Comparison of ENCODE assay signal across 19 mouse cellular contexts in the genomic region with DNA sequence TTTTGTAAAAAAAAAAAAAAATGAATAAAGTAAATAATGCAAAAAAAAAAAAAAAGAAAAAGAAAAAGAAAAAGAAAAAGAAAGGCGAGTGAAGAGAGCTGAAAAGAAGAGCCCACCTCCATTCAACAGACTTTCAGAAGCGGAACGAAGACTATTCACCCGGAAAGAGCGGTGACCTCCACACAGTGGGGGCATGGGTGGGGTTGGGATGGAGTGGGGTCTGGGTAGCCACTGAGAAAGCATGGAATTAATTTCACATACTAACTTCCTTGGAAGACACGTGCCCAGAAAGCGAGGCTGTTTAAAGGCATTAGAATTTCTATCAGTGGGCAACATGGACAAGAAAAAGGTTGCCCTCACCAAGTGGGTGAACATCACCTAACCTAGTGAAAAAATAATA.
"Had no signal": no experiment of that assay in that cellular context is flagged by ENCODE, and none has a peak within 500 bp of the region (broad histone marks: within the 10 kb centered on the region; RNA-seq: fewer than 3 reads in every experiment).

No protein-coding gene starts in this region.

- H3K4me1 ChIP-seq: limb, embryonic 10.5 days; limb, embryonic 13.5 days; liver, embryonic 12.5 days; liver, embryonic 15.5 days; lung, embryonic 15.5 days; midbrain, embryonic 13.5 days; neural tube, embryonic 13.5 days had no signal

- H3K9me3 ChIP-seq: limb, embryonic 10.5 days; limb, embryonic 13.5 days; liver, embryonic 12.5 days; liver, embryonic 15.5 days; lung, embryonic 15.5 days; megakaryocyte, embryonic 14.5 days; midbrain, embryonic 13.5 days; neural tube, embryonic 13.5 days had no signal

- H3K4me2 ChIP-seq: limb, embryonic 13.5 days; liver, embryonic 12.5 days; liver, embryonic 15.5 days; lung, embryonic 15.5 days; midbrain, embryonic 13.5 days; neural tube, embryonic 13.5 days had no signal

- H3K4me3 ChIP-seq: limb, embryonic 10.5 days; limb, embryonic 13.5 days; liver, embryonic 12.5 days; liver, embryonic 15.5 days; lung, embryonic 15.5 days; megakaryocyte, embryonic 14.5 days; midbrain, embryonic 13.5 days; neural tube, embryonic 13.5 days had no signal

- H3K27ac ChIP-seq: limb, embryonic 10.5 days; limb, embryonic 13.5 days; liver, embryonic 12.5 days; liver, embryonic 15.5 days; lung, embryonic 15.5 days; midbrain, embryonic 13.5 days; neural tube, embryonic 13.5 days had no signal

- DNase-seq: kidney, adult 18-20 months; kidney, adult 9 months; kidney, postnatal 14 days; kidney, postnatal 4 days; liver; lung, adult 18-20 months; lung, postnatal 10 days; lung, postnatal 36 days; retina, postnatal 1 day; thymus, adult 18-20 months; thymus, postnatal 36 days had no signal

- ATAC-seq: liver, embryonic 12.5 days; midbrain, embryonic 13.5 days had no signal

- H3K9ac ChIP-seq: limb, embryonic 13.5 days; liver, embryonic 12.5 days; liver, embryonic 15.5 days; lung, embryonic 15.5 days; midbrain, embryonic 13.5 days; neural tube, embryonic 13.5 days had no signal

- H3K27me3 ChIP-seq: limb, embryonic 13.5 days; liver, embryonic 12.5 days; liver, embryonic 15.5 days; lung, embryonic 15.5 days; megakaryocyte, embryonic 14.5 days; midbrain, embryonic 13.5 days; neural tube, embryonic 13.5 days had no signal
